Mouse (Mus musculus) gastrocnemius, adult 18-20 months (tissue): ENCODE measurements around the gene Kdm6a. TPM values are rescaled to one million over a fixed set of nuclear protein-coding genes. Genes with fewer than 3 reads are reported as not detected.

Source experiments
- DNase-seq: peaks from one replicate; pipeline ENCODE4 v3.0.0; 2021; ENCODE audit warnings: low spot score
- long read RNA-seq, 2 experiments: library from polyadenylated mRNA; stranded (forward); transcript quantifications; one replicate each; pipeline ENCODE4 v2.0.0; 2021
- total RNA-seq, 2 experiments: library from RNA; stranded (reverse); gene quantifications; 2 replicates each; pipeline ENCODE4 v1.2.3; 2021

Kdm6a gene
- total RNA-seq, result 10 to 100 TPM; 16.7 to 32.4 TPM
- long read RNA-seq, experiment 1, partial matches to known transcripts, result 1 of 4 reads
- long read RNA-seq, experiment 1, other reads (novel, unspliced or antisense), result 2 of 4 reads
- long read RNA-seq, experiment 2, full-length matches to known transcripts, result 3 of 11 reads
- long read RNA-seq, experiment 2, partial matches to known transcripts, result 2 of 11 reads
- long read RNA-seq, experiment 2, other reads (novel, unspliced or antisense), result 6 of 11 reads

DNA sequence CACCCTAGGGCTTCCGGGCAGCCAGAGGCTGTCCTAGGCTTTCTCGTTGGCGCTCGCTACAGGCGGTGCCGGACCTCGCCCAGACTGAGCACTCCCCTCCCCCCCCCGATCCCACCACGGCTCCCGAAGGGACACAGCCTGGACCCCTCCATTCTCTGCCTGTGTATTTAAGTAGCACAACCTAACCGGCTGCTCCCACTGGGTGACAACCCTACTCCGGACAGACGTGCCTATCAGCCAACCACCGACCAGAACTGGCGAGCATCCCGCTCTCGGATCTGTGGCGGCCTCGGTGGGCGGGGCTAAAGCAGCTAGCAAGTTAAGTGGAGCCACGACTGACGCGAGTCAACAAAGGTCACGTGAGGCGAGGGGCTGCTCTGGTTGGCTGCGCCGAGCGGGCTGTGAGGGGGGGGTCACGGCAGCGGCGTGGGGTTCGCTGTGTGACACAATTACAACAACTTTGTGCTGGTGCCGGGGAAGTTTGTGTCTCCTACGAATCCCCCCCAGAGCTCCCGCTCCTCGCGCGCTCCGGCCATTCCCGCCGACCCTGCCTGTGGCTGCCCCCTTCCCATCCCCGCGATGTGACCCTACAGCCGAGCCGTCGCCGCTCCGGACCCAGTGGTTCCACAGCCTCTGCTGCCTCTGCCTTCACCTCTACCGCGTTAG, at the start of gene Kdm6a:
TSS of gene Kdm6a (plus strand) at position 384 of the 666 bp plus-strand sequence.
- peak; percentile 98 for DNase-seq

- DNase-seq, result no peak
These were observed 16.8 kb upstream of the Kdm6a start, which contains the start of gene Dusp21 for GRCm38 (mm10) chrX:18145557-18145956. Gene Dusp21, plus strand, starts transcription at chrX:18145857.

DNA sequence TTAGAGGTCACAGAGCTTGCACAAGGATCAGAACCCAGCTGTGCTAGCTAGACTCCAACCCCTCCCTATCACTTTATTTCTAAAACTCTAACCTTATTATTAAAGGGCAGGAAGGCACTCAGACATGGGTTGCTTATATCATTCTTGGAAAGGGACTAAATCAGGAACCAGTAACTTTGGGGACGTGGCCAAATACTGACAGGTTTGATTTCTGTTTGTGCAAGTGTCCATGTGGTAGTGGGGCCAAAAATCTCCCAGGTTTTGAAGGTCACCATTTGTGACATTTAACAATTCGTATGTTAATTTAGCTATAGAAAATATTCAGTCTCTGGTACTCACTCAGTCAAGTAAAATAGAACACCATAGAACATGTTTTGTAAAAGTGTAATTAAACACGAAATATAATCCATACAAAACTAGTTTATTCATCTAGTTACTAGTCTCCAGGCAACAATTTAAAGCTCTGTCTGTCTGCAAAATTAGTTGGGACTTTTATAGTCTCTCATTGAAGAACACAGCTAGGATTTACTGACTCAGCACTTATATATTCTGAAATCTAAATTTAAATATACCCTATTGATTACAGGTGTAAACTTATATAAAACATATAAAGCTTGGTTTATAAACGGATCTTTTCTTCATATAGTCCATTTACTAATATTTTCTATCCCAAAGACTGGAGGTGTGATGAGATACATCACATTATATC, 1.5 kb upstream of the Kdm6a start:
- no peak for DNase-seq

DNA sequence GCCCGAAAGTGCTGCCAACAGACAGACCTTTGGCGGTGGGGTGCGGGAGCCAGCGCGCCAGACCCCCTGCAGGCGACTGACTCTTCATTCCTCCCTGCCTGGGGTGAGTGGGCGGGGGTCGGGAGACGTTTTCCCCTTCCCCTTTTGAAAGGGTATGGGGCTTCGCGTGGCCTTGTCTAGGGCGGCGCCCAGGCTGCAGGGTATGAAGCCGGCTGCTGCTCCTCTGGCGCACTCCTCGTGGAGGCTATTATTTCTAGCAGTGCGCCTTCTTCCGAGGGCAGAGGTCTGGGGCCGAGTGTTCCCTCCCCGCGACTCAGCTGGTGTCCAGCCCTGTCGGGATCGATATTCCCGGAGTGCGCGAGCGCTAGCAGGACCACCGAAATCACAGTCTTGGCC, 581 bp upstream of the Kdm6a start:
- peak; percentile 28 for DNase-seq

GRCm38 (mm10) chrX:18162861-18163731, 721 bp downstream of the Kdm6a start:
- DNase-seq, result peak; percentile 27

GRCm38 (mm10) chrX:18163917-18164624, 1.7 kb downstream of the Kdm6a start:
- DNase-seq, result no peak

- DNase-seq, result no peak
These were observed 2.7 kb downstream of the Kdm6a start for GRCm38 (mm10) chrX:18165121-18165520.

GRCm38 (mm10) chrX:18166961-18167360, 4.6 kb downstream of the Kdm6a start:
- DNase-seq, result no peak

DNA sequence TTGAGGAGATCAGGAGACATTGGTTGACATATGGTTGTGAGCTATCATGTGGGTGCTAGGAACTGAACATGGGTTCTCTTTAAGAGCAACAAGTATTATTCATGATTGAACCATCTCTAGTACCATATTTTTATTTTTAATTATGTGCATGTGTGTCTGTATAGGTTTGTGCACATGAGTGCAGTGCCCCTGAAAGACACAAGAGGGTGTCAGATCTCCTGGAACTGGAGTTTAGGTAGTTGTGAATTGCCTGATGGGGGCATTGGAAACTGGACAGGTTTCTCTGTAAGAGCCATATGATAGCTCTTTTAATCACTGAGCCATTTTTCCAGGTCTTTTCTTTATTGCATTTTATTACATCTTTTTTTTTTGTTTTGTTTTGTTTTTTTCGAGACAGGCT, 6.6 kb downstream of the Kdm6a start:
- DNase-seq, result no peak

GRCm38 (mm10) chrX:18174831-18175230, 12.5 kb downstream of the Kdm6a start:
- DNase-seq, result no peak

GRCm38 (mm10) chrX:18177803-18178202, 15.4 kb downstream of the Kdm6a start:
- DNase-seq, result no peak

GRCm38 (mm10) chrX:18179492-18179891, 17.1 kb downstream of the Kdm6a start:
- DNase-seq, result no peak

DNA sequence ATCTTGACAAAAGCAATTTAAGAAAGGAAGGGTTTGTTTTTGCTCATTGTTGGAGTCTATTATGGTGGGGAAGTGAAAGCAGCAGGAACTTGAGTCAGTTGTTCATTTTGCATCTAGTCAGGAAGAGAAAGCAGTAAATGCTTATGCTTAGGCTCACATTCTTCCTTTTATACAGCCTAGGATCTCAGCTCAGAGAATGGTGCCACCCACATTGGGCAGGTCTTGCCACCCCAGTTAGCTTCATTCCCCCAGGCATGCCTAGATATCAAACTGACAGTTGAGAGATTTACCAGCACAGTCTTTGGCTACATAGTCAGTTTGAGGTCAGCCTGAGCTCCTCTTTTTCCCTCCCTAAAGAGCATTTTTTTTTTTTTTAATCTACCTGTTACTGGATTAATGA, 24.8 kb downstream of the Kdm6a start:
- DNase-seq, result no peak

DNA sequence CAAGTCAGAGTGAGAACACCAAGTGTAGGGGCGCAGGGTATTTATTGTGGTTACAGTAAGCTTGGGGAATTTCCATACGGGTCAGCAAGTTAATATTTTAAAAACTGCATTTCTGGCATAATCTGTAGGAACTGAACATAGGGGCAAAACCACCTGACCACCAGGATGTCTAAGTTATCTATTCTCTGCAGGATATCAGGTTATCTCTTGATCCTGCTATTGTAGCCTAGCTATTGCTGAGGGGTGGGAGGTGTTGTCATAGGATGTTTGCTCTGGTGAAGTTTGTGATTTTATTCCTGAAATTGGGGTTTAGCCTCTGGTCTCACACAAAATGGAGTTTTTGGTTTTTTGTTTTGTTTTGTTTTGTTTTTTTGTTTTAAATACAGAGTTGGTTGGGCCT, 25.9 kb downstream of the Kdm6a start:
- DNase-seq, result no peak

- DNase-seq, result no peak
These were observed 77.2 kb downstream of the Kdm6a start for GRCm38 (mm10) chrX:18239572-18239971.

DNA sequence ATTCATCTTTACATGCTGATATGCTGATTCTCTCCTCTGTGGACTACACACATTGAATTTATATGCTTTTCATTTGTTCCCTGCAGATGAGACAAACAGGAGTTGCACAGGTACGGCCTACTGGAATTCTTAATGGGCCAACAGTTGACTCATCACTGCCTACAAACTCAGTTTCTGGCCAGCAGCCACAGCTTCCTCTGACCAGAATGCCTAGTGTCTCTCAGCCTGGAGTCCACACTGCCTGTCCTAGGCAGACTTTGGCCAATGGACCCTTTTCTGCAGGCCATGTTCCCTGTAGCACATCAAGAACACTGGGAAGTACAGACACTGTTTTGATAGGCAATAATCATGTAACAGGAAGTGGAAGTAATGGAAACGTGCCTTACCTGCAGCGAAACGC, 88.2 kb downstream of the Kdm6a start:
- no peak for DNase-seq

DNA sequence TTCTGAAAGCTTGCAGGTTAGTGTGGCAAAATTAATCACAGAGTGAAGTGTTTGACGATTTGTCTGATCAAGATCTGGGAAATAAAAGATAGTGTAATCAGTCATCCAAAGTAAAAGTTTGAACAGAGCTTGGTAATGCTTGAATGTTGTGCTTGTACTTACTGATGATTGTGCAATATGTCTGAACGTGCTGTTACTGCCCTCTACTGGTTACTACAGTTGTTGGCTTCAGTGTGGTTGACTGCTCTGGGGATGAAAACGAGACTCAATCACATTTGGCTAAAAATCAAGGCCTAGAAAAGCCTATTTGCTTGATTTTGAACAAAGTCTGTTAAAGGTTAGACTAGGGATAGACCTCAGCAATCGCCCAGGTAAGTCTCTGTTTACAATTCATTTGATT, 92.4 kb downstream of the Kdm6a start:
- peak; percentile 39 for DNase-seq

DNA sequence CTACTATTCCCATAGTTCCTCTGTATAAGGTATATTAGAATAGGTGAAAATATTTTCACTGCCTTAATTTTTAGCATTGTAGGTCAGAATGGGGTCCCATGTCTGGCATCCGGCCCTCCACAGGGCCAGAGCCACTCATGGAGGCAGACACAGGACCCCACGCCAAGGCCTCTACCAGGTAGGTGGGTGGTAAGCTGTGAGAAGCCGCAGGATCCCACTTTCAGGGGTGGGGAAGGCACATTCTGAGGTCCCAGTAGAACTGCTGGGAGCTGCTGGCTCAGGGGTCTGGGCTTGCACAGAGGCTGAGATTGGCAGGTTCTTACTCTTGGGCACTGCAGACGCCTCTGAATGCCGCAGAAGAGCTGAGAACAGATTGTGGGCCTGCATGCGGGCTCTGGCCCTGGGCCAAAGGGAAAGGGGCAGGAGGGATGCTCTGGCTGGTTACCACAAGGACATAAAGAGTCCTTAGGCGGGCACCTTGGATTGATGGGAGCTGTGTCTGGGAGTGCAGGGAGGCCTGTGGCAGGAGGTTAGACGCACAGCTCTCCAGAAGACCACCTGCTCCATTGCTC, 95.9 kb downstream of the Kdm6a start:
- no peak for DNase-seq

GRCm38 (mm10) chrX:18278561-18278960, 116.2 kb downstream of the Kdm6a start:
- DNase-seq, result peak; percentile 49

DNA sequence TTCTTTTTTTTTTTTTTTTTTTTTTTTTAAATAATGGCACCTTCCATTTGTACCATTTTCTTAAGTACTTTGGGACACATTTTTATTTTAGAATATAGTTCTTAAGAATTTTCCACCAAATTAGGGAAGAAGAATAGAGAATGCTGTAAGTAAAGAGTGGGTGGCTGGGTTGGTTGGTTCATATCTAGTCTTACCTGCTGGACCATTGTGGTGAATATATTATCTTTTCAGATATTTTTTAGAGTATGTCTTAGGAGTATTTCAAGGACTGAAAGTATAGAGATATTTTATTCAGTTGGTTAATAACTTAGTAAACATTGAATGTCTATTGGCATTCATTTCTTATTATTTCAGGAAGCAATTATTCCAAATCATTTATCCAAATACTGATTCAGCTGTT, 117.8 kb downstream of the Kdm6a start:
- DNase-seq, result no peak
